ENCODE assay signal across 12 mouse cellular contexts in genomic region chr15:82940494-82941214, GRCm38 (mm10). TPM values are rescaled to one million over a fixed set of nuclear protein-coding genes. Genes with fewer than 3 reads are reported as not detected.
DNase-seq lines count a peak whose midpoint lies in the region; ATAC-seq and TF ChIP-seq lines count a peak whose summit lies in the region.
"Had no signal": no experiment of that assay in that cellular context is flagged by ENCODE, and none has a peak within 500 bp of the region (broad histone marks: within the 10 kb centered on the region; RNA-seq: fewer than 3 reads in every experiment).

No protein-coding gene starts in this region.

- 0 out of 2 replicates have a peak, but pooled peaks cover 26% of the 10 kb centered on the region for H3K27me3 ChIP-seq in hindbrain, embryonic 12.5 days
- H3K27me3 ChIP-seq in hindbrain, embryonic 10.5 days (ENCODE audit: insufficient read depth, poor library complexity, severe bottlenecking), result peaks cover 60% of the 10 kb centered on the region
- no peaks in the 10 kb centered on the region for H3K27me3 ChIP-seq in hindbrain, postnatal 0 days (ENCODE audit: insufficient read depth, low read length)

- no peak for ATAC-seq in hindbrain, embryonic 12.5 days (ENCODE audit: low FRiP score)
- no peak for ATAC-seq in hindbrain, postnatal 0 days

- H3K4me3 ChIP-seq in hindbrain, embryonic 12.5 days, result no peak overlapping the region
- H3K4me3 ChIP-seq in hindbrain, embryonic 10.5 days, result no peak overlapping the region
- H3K4me3 ChIP-seq in hindbrain, postnatal 0 days (ENCODE audit: low read length), result no peak overlapping the region
- H3K4me3 ChIP-seq: myocyte had no signal

- 55% methylated on average over 12 of the region's 12 CpGs for WGBS in hindbrain, embryonic 12.5 days
- 70% methylated on average over 12 of the region's 12 CpGs for WGBS in hindbrain, embryonic 10.5 days
- 24% methylated on average over 12 of the region's 12 CpGs for WGBS in hindbrain, postnatal 0 days

- no peaks in the 10 kb centered on the region for H3K9me3 ChIP-seq in hindbrain, embryonic 12.5 days (replicated peaks)
- no peaks in the 10 kb centered on the region for H3K9me3 ChIP-seq in hindbrain, embryonic 10.5 days
- H3K9me3 ChIP-seq in hindbrain, postnatal 0 days (ENCODE audit: low read length), result no peaks in the 10 kb centered on the region

- peak overlapping the region; percentile 55 for H3K27ac ChIP-seq in hindbrain, embryonic 12.5 days
- no peak overlapping the region for H3K27ac ChIP-seq in hindbrain, embryonic 10.5 days
- peak overlapping the region; percentile 58; the same call in 1 of the 2 replicates for H3K27ac ChIP-seq in hindbrain, postnatal 0 days

- no peak for TF ChIP-seq CTCF in hindbrain, postnatal 0 days (IDR thresholded peaks at IDR 0.05; ENCODE audit: low read depth)

- no peak for DNase-seq in hindbrain, embryonic 10.5 days (ENCODE audit: low spot score)
- peak; percentile 31 for DNase-seq in urinary bladder, postnatal 14 days (ENCODE audit: low spot score)
- DNase-seq in urinary bladder, adult 18-20 months (ENCODE audit: low spot score in 2 of 2), result no peak
- DNase-seq in hindbrain, postnatal 0 days (ENCODE audit: low spot score), result no peak
- DNase-seq in heart, postnatal 25 days (ENCODE audit: low spot score), result no peak
- no peak for DNase-seq in retina, embryonic 14.5 days (ENCODE audit: low spot score)
- DNase-seq in kidney, postnatal 4 days, result no peak
- DNase-seq: cerebellum, postnatal 14 days; kidney, adult 8-10 months; lung, postnatal 10 days had no signal

- H3K9ac ChIP-seq in hindbrain, embryonic 12.5 days, result no peak overlapping the region
- no peak overlapping the region for H3K9ac ChIP-seq in hindbrain, postnatal 0 days (replicated peaks; ENCODE audit: low read length)

- H3K36me3 ChIP-seq in hindbrain, embryonic 12.5 days, result no peaks in the 10 kb centered on the region
- H3K36me3 ChIP-seq in hindbrain, embryonic 10.5 days, result no peaks in the 10 kb centered on the region
- no peaks in the 10 kb centered on the region for H3K36me3 ChIP-seq in hindbrain, postnatal 0 days (ENCODE audit: insufficient read depth, low read length)

- H3K4me2 ChIP-seq in hindbrain, embryonic 12.5 days (replicated peaks), result no peak overlapping the region
- no peak overlapping the region for H3K4me2 ChIP-seq in hindbrain, postnatal 0 days (ENCODE audit: low read depth, low read length)

- intact Hi-C loops in heart, postnatal 25 days (cut with DNase I), result no loop called here

- H3K4me1 ChIP-seq in hindbrain, embryonic 12.5 days, result peaks cover 67% of the 10 kb centered on the region
- H3K4me1 ChIP-seq in hindbrain, embryonic 10.5 days (replicated peaks), result peaks cover 70% of the 10 kb centered on the region
- peaks cover 46% of the 10 kb centered on the region for H3K4me1 ChIP-seq in hindbrain, postnatal 0 days (ENCODE audit: insufficient read depth, low read length)

RNA-seq across cellular contexts. Expression of gene Tcf20, which starts 47.0 kb away (rescaled TPM):
- 12.4 and 14.0 TPM in 2 replicates for polyA plus RNA-seq in hindbrain, embryonic 12.5 days (2016; fragmentation: Nextera tagmentation; extraction: Ambion mirVana)
- 6.7 and 6.9 TPM in 2 replicates for polyA plus RNA-seq in hindbrain, embryonic 10.5 days (2016; fragmentation: Nextera tagmentation; extraction: Ambion mirVana)
- 89.2 and 98.3 TPM in 2 replicates for total RNA-seq in hindbrain, postnatal 0 days (2014; rRNA removed)
- 8.6 and 8.8 TPM in 2 replicates for polyA plus RNA-seq in hindbrain, postnatal 0 days (2015; fragmentation: Nextera tagmentation; extraction: Ambion mirVana)
- 10 to 100 TPM; 52.2 to 55.8 TPM for total RNA-seq in heart, postnatal 25 days (2021)
